Mouse (Mus musculus) testis, adult 2 months (tissue): Measurements from ENCODE around the gene Olfr508.

Experiments
- CTCF ChIP-seq: fragments of 200-500 bp; IDR thresholded peaks from 2 replicates; pipeline ENCODE4 v1.5.1; 2012; ENCODE audit warnings: low read depth, mild to moderate bottlenecking, inconsistent platforms, low read length, moderate library complexity; ENCODE audit not compliant: control insufficient read depth, insufficient read depth, insufficient replicate concordance
- POLR2A ChIP-seq: fragments of 200-500 bp; IDR thresholded peaks from 2 replicates; pipeline ENCODE4 v1.6.1; 2012; ENCODE audit warnings: low read depth, mild to moderate bottlenecking, inconsistent platforms, low read length, moderate library complexity; ENCODE audit not compliant: control insufficient read depth

DNA sequence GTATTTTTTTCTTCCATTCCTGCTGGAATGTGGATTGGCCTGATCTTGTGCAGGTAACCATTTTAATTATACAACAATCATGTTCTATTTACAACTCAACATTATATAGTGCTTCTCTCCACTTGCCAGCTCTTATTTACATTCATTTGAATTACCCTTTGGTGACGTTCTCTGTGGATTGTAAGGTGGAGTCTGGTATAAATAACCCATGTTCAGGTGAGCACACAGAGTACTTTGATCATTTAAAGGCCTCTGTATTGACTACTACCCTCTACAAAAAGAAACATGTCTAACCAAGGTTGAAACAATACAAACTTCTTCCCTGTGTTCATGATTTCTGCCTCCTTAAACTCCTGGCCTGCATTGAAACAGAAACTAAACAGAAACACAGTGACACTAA is 41.3 kb downstream of the Olfr508 start:
- no peak for TF ChIP-seq CTCF
- TF ChIP-seq POLR2A, result no peak
